Mouse (Mus musculus): ENCODE results near the gene Dennd4a.

Gene Dennd4a

GRCm38 (mm10) chr9:64913406-64913805 lies 102.3 kb downstream of the Dennd4a start:
- DNase-seq (ENCODE audit: low read depth, low spot score) = no peak

GRCm38 (mm10) chr9:64913973-64914372 lies 102.8 kb downstream of the Dennd4a start:
- DNase-seq (ENCODE audit: low read depth, low spot score) = no peak

GRCm38 (mm10) chr9:64914629-64915028 lies 103.5 kb downstream of the Dennd4a start:
- no peak for DNase-seq (ENCODE audit: low read depth, low spot score)

DNA sequence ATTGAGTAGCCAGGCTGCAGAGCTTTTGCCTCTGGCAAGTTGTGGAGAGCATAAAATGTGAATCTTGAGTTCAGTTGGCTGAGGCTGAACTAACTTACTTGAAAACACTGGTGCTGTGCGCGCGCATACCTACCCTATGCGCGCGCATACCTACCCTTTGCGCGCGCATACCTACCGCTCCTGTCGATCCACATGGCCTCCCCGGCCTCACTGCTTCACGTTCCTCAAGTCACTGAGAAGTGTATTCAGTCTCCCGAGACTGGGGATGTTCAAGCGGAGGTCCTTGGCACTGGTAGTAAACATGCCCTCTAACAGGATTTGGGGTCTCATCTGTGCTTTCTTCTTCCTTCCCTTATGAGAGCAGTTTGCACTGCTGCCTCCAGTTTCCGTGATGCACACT lies 107.4 kb downstream of the Dennd4a start:
- no peak for DNase-seq (ENCODE audit: low read depth, low spot score)

DNA sequence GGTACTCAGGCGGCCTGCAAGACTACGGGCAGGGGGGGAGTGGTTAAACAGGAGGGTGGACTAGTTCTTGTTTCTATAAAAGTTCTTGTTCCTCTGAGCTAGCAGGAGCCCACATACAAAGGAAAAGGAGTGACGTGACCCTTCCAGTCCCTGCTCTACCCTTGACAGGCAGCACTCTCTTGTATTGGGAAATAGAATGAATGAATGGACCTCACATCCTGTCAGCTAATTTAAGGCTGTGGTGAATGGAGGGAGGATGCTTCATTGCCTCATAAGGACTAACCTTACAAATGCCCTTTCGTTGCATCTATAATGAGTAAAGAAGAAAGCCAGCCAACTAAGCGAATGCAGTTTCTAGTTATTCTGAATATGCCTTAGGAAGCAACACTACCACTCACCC lies 114.6 kb downstream of the Dennd4a start:
- no peak for DNase-seq (ENCODE audit: low read depth, low spot score)

GRCm38 (mm10) chr9:64926201-64926991 lies 115.3 kb downstream of the Dennd4a start:
- DNase-seq (ENCODE audit: low read depth, low spot score) = no peak

GRCm38 (mm10) chr9:64930256-64930655 lies 119.1 kb downstream of the Dennd4a start:
- DNase-seq (ENCODE audit: low read depth, low spot score) = no peak

DNA sequence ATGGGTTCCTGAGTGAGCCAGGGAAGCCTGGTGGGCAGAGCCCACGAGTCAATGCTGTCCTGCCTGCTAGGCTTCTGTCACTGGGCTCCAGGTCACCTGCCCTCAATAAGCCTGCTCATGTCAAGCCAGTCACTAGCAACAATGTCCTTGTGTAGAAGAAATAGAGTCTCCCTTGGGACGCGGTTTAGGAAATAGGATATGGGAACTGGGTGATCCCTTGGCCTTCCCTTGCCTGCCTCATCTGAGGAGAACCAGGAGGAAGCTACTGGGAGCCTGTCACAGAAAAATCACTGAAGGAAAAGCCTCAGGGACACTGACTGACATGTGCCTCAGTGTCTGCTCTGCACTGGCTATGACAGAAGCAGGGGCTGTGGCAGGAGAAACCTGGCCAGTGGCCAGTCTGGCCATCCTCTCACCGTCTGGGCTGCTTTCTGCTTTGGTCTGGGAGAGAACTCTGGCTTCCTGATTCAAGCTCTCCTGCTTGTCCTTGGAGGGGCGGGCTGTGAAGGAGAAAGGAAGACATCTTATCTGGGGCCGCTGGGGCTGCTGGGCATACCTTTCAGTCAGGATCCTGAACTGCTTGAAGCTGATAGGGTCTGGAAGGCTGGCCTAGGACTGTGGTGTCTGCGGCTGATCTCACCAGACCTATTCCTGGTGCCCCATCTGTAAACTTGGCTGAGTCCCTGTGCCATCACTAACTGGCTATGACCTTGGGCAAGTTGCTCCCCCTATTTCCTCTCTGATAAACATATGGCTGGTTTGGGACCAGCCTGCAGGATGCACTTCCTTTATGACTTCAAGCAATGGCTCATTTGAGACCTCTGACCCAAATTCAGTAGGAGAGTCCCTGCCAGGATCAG lies 120.8 kb downstream of the Dennd4a start:
- peak; percentile 12 for DNase-seq (ENCODE audit: low read depth, low spot score)

DNA sequence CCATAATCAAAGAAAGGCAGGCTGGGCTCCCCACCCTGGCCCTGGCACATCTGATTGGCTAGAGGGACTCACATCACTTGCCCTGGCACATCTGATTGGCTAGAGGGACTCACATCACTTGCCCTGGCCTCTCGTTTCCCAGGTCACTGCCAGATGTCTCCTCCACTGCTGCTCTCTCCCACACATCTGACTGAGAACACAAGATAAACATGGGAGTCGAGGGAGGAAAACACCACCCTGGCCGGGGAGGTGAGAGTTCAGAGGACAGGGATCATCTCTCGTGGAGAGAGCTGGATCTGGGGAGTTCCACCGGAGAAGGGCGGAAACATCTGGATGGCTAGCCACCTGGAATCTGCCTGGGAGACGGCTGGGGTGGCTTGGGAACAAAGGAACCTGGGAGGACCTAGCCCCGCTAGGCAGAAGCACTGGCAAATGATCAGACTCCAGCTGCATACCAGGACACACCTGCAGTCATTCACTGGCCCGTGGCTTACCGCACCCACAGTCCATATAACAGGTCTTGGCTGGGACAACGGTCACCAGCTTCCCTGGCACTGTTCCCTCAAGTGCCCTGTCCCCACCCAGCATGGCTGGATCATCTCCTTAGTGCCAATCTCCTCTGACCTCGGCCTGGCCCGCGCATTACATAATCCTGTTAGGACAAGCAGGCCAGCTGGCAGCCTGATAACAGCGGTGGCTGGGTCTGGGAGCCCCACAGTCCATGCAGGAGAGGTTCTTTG lies 123.0 kb downstream of the Dennd4a start:
- peak; percentile 45 for DNase-seq (ENCODE audit: low read depth, low spot score)

DNA sequence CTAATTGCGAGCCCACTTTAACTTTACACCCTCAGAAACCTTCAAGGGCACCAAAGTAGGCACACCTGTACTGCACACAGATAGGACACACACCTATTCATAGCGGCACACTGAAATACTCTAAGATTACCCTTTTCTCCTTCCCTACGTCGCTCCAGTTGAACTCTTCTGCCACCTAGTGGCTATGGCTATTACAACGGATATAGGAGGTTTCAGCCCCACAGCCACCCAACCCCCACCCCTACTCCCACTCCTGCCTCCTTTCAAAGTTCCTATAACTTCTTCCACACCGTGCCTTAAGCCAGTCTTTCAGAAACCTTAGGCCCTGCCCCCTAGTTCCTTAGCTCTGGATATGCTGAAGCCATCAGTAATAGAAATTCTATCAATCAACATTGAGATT lies 125.4 kb downstream of the Dennd4a start:
- peak; percentile 33 for DNase-seq (ENCODE audit: low read depth, low spot score)

DNA sequence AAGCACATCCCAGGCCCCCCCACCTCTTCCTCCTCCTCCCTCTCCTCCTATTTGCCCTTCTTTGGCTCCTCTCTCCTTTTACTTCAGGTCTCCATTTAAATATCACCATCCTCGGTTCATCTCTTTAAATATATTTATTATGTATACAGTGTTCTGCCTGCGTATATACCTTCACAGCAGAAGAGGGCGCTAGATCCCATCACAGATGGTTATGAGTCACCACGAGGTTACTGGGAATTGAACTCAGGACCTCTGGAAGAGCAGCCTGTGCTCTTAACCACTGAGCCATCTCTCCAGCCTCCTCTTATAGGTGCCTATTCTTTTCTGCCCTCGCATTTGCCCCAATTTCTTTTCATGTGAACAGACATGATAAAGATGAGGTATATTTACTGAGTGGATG lies 126.4 kb downstream of the Dennd4a start:
- no peak for DNase-seq (ENCODE audit: low read depth, low spot score)

GRCm38 (mm10) chr9:64938535-64938934 lies 127.4 kb downstream of the Dennd4a start:
- DNase-seq (ENCODE audit: low read depth, low spot score) = no peak

DNA sequence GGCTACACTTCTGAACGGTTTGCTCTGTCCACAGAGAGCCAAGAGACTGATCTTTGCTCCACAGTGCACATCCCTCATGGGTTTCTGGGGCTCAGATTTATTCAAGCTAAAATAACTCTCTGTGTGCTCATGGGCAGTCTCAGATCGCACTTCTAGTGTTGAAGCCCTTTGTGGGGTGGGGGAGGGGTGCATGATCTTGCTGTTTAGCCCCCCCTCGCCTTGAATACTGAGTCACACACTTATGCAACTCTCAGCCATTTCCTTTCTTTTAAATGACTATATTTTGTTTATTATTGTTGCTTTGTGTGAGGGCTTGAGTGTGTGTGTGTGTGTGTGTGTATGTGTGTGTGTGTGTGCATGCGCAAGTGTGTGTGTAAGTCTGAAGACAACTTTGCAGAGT lies 128.1 kb downstream of the Dennd4a start:
- no peak for DNase-seq (ENCODE audit: low read depth, low spot score)

- no peak for DNase-seq (ENCODE audit: low read depth, low spot score)
These were observed 128.7 kb downstream of the Dennd4a start for GRCm38 (mm10) chr9:64939790-64940189.

DNA sequence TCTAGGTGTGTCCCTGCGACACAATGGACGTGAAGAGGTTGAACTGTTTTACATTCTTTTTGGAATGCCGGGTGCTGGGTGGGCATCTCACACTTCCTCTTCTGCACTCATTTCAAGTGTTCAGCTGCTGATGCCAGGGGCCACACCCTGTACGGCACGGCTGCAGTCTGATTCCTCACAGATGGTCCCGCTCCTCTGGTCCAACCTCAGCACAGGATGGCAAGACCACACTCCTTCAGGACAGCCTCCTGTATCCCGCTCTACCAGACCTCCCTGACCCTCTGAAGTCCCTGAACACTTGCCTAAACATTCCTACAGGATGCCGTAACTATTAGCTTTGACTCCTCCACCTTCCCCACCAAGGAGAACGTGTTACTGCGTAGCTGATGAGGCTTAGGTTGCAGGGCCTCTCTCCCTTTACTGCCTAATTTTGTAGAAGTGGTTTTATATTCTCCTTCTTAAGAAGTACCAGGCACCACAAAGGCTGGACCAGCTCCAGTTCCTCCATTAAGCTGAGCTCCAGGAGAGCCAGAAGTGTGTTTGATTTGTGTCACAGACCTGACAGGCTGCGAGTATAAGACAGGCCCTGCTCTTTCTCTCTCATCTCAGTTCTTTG lies 129.7 kb downstream of the Dennd4a start:
- DNase-seq (ENCODE audit: low read depth, low spot score) = no peak

GRCm38 (mm10) chr9:64941650-64942049 lies 130.5 kb downstream of the Dennd4a start:
- no peak for DNase-seq (ENCODE audit: low read depth, low spot score)

GRCm38 (mm10) chr9:64943997-64944396 lies 132.9 kb downstream of the Dennd4a start:
- no peak for DNase-seq (ENCODE audit: low read depth, low spot score)

- DNase-seq (ENCODE audit: low read depth, low spot score) = no peak
These were observed 136.4 kb downstream of the Dennd4a start for GRCm38 (mm10) chr9:64947483-64948095.

DNA sequence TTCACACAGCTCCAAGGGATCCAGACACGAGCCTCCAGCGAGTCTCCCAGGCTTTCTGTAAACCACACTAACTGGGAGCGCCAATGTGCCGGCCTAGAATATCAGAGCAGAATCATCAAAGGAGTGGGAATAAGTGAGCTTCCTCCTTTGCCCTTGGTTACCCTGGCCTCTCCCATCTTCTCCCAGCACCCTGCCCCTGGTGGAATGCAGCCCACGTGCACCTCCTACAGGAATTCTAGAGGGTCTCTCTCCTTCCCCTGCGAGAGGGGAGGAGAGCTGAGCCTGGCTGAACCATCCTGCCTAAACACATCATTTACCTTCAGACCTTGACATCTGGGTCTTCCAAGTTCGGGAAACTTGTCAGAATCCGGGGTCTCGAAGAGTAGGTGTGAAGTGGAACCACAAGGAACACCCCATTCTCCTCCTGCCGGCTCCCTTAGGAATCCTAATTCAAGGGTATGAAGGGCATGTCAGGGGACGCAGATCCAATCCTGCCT lies 140.1 kb downstream of the Dennd4a start, which contains the start of gene Slc24a1:
Slc24a1 (minus strand) TSS at position 447 of the 497 bp plus-strand sequence.
- no peak for DNase-seq (ENCODE audit: low read depth, low spot score)

GRCm38 (mm10) chr9:64952055-64952454 lies 140.9 kb downstream of the Dennd4a start:
- DNase-seq (ENCODE audit: low read depth, low spot score) = no peak

GRCm38 (mm10) chr9:64953190-64953589 lies 142.1 kb downstream of the Dennd4a start:
- no peak for DNase-seq (ENCODE audit: low read depth, low spot score)

All from skeletal muscle tissue, adult 2 months (tissue).